Mouse (Mus musculus): ENCODE results near the gene Actn4. TPM values are rescaled to one million over a fixed set of nuclear protein-coding genes. Genes with fewer than 3 reads are reported as not detected.

Gene Actn4
- polyA plus RNA-seq, 1 experiment, result 340 TPM

DNA sequence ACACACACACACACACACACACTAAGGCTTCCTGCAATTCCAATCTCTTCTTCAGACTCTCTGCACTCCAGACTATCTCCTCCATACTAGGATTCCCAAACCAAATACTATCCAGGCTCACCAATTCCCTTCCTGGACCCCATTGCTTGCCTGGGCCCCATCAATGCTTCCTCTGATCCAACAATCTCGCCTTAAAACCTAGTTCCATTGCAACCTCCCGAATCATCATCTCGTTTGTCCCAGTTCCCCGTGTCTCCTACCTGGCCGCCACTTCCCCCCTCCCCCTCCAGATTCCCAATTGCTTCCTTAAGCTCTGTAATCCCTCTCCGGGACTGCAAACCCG is 585 bp downstream of the Actn4 start:
- 1% methylated on average over 7 of the region's 7 CpGs for WGBS
- Histone ChIP-seq H3K4me1 (ENCODE audit: control insufficient read depth, insufficient read depth, low read length) (peaks cover 35% of the 10 kb centered on the region), H3K27ac (ENCODE audit: insufficient read depth, low read depth, low read length) (peak overlapping the region; percentile 69), H3K36me3 (ENCODE audit: control insufficient read depth, insufficient read depth, low read length) (no peaks in the 10 kb centered on the region; the same call in 1 of the 2 replicates), H3K27me3 (replicated peaks; ENCODE audit: control insufficient read depth, insufficient read depth, low read length) (no peaks in the 10 kb centered on the region), H3K4me3 (ENCODE audit: insufficient read depth, low read depth, low read length) (peak overlapping the region; percentile 84)
- DNase-seq, result no peak
- TF ChIP-seq POLR2A (IDR thresholded peaks at IDR 0.05; ENCODE audit: low read depth, low read length) (no peak), CTCF (conservative IDR thresholded peaks at IDR 0.05; ENCODE audit: insufficient read depth, insufficient read length, low read depth, low read length) (no peak)

DNA sequence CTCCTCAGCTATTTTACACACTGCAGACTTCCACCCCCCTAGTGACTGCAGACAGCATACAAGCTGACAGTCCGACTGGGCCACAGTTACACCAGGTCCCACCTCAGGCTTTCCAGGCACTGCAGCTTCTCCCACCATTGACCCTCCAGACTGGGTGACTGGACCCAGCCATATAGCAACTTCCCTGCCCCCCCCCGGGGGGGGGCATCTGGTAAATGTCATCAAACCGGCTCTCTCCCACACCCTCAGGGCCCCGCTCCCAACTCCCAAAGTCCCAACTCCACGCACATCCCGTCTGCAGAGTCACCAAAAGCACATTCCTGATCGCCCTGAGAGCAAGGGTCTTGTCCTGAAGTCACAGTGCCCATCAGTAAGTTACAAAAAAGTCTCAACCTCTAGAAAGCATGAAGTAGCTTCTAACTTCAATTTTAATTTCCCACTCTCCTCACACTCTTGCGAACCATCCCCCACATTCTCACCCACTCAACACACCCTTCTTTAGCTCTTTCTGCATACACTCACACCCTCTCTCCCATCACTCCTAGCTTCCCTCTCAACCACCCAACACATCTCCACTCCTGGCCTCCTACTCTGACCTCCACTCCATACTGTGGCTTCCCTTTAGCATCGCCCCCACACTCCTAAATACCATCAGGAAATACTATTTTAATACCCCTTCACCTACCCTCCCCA is 1.6 kb downstream of the Actn4 start:
- no peak for DNase-seq
- TF ChIP-seq CTCF (conservative IDR thresholded peaks at IDR 0.05; ENCODE audit: insufficient read depth, insufficient read length, low read depth, low read length) (no peak), POLR2A (IDR thresholded peaks at IDR 0.05; ENCODE audit: low read depth, low read length) (no peak)
- WGBS, result 7% methylated on average over 9 of the region's 9 CpGs
- H3K4me3 ChIP-seq (ENCODE audit: insufficient read depth, low read depth, low read length), result peak overlapping the region; percentile 84
- no peaks in the 10 kb centered on the region for H3K27me3 ChIP-seq (replicated peaks; ENCODE audit: control insufficient read depth, insufficient read depth, low read length)
- peak overlapping the region; percentile 69 for H3K27ac ChIP-seq (ENCODE audit: insufficient read depth, low read depth, low read length)
- H3K36me3 ChIP-seq (ENCODE audit: control insufficient read depth, insufficient read depth, low read length), result no peaks in the 10 kb centered on the region; the same call in 1 of the 2 replicates
- H3K4me1 ChIP-seq (ENCODE audit: control insufficient read depth, insufficient read depth, low read length), result peaks cover 43% of the 10 kb centered on the region

DNA sequence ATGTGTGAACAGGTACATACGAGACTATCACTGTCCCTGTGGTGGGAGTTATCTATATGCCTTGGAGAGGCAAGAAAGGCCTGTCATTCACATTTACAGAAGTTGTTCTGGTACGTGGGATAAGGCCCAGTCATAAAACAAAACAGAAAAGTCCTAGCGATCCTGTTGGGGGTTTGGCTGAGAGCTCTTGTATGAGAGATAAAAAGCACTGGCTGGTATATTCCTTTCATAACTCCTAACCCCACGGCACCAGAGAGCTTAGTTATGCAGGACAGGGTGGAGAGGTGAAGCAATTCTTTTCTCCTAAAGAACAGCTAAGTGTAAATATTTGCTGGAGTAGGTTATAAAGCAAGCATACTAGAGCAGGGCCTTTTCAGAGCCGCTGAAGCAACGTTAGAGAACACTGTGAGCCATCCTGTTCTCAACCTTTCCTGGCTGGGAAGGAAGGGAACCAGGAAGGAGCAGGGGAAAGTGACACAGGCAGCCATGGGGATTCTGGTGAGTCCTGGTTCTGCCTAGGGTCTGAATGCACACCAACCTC is 2.6 kb downstream of the Actn4 start:
- 3% methylated on average over 6 of the region's 6 CpGs for WGBS
- TF ChIP-seq CTCF (conservative IDR thresholded peaks at IDR 0.05; ENCODE audit: insufficient read depth, insufficient read length, low read depth, low read length) (no peak), POLR2A (IDR thresholded peaks at IDR 0.05; ENCODE audit: low read depth, low read length) (no peak)
- Histone ChIP-seq H3K27ac (ENCODE audit: insufficient read depth, low read depth, low read length) (peak overlapping the region; percentile 69), H3K27me3 (replicated peaks; ENCODE audit: control insufficient read depth, insufficient read depth, low read length) (no peaks in the 10 kb centered on the region), H3K4me1 (ENCODE audit: control insufficient read depth, insufficient read depth, low read length) (peaks cover 40% of the 10 kb centered on the region), H3K36me3 (ENCODE audit: control insufficient read depth, insufficient read depth, low read length) (no peaks in the 10 kb centered on the region; the same call in 1 of the 2 replicates), H3K4me3 (ENCODE audit: insufficient read depth, low read depth, low read length) (peak overlapping the region; percentile 84)
- no peak for DNase-seq

DNA sequence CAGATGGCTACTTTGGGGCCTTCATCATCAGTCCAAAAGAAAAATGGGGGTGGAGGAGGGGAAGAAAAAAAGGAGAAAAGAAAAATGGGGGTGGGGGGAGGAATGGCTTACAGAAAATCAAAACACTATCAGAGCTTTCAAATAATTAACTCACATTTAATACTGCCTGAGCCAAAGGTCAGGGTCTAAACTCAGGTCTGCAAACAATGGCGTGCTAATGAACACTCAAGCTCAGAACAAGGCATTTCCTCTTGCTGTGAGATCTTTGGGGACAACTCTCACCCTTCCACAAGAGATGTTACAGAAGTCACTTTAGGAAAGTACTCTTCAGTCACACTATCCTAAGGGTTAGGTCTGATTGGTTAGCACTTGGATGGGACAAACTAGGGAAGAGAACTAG is 3.4 kb downstream of the Actn4 start:
- Histone ChIP-seq H3K4me3 (ENCODE audit: insufficient read depth, low read depth, low read length) (no peak overlapping the region), H3K27me3 (replicated peaks; ENCODE audit: control insufficient read depth, insufficient read depth, low read length) (no peaks in the 10 kb centered on the region), H3K4me1 (ENCODE audit: control insufficient read depth, insufficient read depth, low read length) (peaks cover 43% of the 10 kb centered on the region), H3K27ac (ENCODE audit: insufficient read depth, low read depth, low read length) (peak overlapping the region; percentile 69), H3K36me3 (ENCODE audit: control insufficient read depth, insufficient read depth, low read length) (no peaks in the 10 kb centered on the region; the same call in 1 of the 2 replicates)
- peak; percentile 75 for DNase-seq
- 3% methylated on average over 1 of the region's 1 CpGs for WGBS
- TF ChIP-seq CTCF (conservative IDR thresholded peaks at IDR 0.05; ENCODE audit: insufficient read depth, insufficient read length, low read depth, low read length) (no peak), POLR2A (IDR thresholded peaks at IDR 0.05; ENCODE audit: low read depth, low read length) (no peak)

DNA sequence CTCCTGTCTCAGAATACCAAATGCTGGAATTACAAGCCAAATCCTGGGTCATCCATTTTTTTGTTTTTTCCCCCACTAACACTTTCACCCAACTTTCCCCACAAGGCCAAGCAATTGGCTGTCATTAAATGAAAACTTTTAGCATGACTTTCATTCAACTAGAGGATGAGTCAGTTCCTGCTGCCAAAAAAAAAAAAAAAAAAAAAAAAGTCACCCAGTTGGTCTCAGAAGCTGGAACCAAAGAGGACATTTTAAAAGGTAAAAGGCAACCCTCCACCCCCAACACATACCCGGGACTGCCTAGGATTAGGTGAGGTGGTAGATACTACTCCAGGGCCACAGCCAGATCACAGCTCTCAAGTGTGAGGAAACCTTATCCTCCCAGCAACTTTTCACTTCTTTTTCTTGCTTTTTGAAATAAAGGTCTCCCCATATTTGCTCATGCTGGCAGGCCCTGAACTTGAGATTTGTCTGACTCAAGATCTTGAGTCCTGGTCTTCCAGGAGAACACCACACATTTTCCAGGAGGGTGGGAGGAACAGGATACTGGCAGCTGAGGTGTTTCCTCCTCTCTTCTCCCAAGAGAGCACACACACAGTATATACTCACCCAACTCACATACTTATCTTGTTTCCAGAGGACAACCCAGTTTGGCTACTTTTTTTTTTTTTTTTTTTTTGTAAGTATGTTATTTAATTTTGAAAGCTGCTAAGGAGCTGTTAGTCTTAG is 4.0 kb downstream of the Actn4 start:
- H3K27ac ChIP-seq (ENCODE audit: insufficient read depth, low read depth, low read length), result peak overlapping the region; percentile 84
- no peaks in the 10 kb centered on the region for H3K27me3 ChIP-seq (replicated peaks; ENCODE audit: control insufficient read depth, insufficient read depth, low read length)
- no peaks in the 10 kb centered on the region; the same call in 1 of the 2 replicates for H3K36me3 ChIP-seq (ENCODE audit: control insufficient read depth, insufficient read depth, low read length)
- H3K4me1 ChIP-seq (ENCODE audit: control insufficient read depth, insufficient read depth, low read length), result peaks cover 49% of the 10 kb centered on the region
- no peak for DNase-seq
- H3K4me3 ChIP-seq (ENCODE audit: insufficient read depth, low read depth, low read length), result no peak overlapping the region; the same call in 1 of the 2 replicates
- 24% methylated on average over 1 of the region's 1 CpGs for WGBS
- TF ChIP-seq CTCF (conservative IDR thresholded peaks at IDR 0.05; ENCODE audit: insufficient read depth, insufficient read length, low read depth, low read length) (no peak), POLR2A (IDR thresholded peaks at IDR 0.05; ENCODE audit: low read depth, low read length) (no peak)

DNA sequence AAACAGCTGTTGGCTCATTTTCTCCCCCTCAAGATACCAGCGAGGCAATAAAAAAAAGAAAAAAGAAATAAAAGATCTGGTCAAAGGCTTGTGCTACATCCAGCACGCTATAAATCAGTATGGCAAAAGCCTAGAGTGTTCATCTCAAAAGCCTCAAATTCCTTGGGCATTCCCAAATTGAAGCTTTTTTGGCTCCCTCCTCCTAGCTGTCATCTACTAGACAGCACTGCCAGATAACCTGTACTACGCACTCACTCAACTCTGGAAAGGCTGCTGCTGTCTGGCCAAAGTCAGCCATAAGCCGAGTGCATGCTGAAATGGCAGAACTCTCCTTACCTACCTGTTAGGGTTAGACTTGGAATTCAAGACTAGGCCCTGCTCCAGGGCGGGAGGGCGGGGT is 4.9 kb downstream of the Actn4 start:
- H3K4me1 ChIP-seq (ENCODE audit: control insufficient read depth, insufficient read depth, low read length), result peaks cover 52% of the 10 kb centered on the region
- H3K36me3 ChIP-seq (ENCODE audit: control insufficient read depth, insufficient read depth, low read length), result no peaks in the 10 kb centered on the region; the same call in 1 of the 2 replicates
- DNase-seq, result peak; percentile 72
- 23% methylated on average over 6 of the region's 6 CpGs for WGBS
- H3K27ac ChIP-seq (ENCODE audit: insufficient read depth, low read depth, low read length), result peak overlapping the region; percentile 54
- no peak for TF ChIP-seq CTCF (conservative IDR thresholded peaks at IDR 0.05; ENCODE audit: insufficient read depth, insufficient read length, low read depth, low read length)
- no peak for TF ChIP-seq POLR2A (IDR thresholded peaks at IDR 0.05; ENCODE audit: low read depth, low read length)
- H3K27me3 ChIP-seq (replicated peaks; ENCODE audit: control insufficient read depth, insufficient read depth, low read length), result no peaks in the 10 kb centered on the region
- no peak overlapping the region for H3K4me3 ChIP-seq (ENCODE audit: insufficient read depth, low read depth, low read length)

DNA sequence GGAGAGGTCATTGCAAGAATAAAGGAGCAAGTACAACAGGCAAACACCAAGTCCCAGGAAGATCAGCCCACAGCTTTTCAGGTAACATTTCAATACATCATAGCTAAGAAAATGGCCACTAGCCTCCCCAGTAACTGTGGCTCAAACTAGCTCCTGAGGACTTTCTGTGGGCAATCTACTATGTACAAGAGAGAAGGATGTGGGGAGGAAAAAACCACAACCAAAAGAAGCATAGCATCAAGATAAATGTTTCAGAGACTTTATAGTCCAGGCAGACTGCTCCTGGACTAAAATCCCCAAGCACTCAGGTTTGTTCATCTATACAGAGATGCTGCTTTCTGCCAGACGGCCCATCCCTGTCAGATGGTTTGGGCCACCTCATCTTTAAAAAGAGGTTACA is 5.9 kb downstream of the Actn4 start:
- no peaks in the 10 kb centered on the region for H3K27me3 ChIP-seq (replicated peaks; ENCODE audit: control insufficient read depth, insufficient read depth, low read length)
- peaks cover 62% of the 10 kb centered on the region for H3K4me1 ChIP-seq (ENCODE audit: control insufficient read depth, insufficient read depth, low read length)
- H3K27ac ChIP-seq (ENCODE audit: insufficient read depth, low read depth, low read length), result no peak overlapping the region
- H3K36me3 ChIP-seq (ENCODE audit: control insufficient read depth, insufficient read depth, low read length), result no peaks in the 10 kb centered on the region; the same call in 1 of the 2 replicates
- H3K4me3 ChIP-seq (ENCODE audit: insufficient read depth, low read depth, low read length), result no peak overlapping the region
- TF ChIP-seq POLR2A (IDR thresholded peaks at IDR 0.05; ENCODE audit: low read depth, low read length) (no peak), CTCF (conservative IDR thresholded peaks at IDR 0.05; ENCODE audit: insufficient read depth, insufficient read length, low read depth, low read length) (no peak)
- WGBS, result 80% methylated on average over 1 of the region's 1 CpGs
- DNase-seq, result no peak
